Mouse (Mus musculus): ENCODE data around the gene Thg1l. TPM values are rescaled to one million over a fixed set of nuclear protein-coding genes. Genes with fewer than 3 reads are reported as not detected.
A peak's percentile ranks its signal among the peaks of the same experiment; 100 is the strongest.

Gene Thg1l
- polyA plus RNA-seq, 1 experiment from 2014 or later = 14.3 TPM

- Histone ChIP-seq H3K4me3 (ENCODE audit: low read depth, low read length) (no peak overlapping the region), H3K36me3 (ENCODE audit: control insufficient read depth, insufficient read depth, low read length) (no peaks in the 10 kb centered on the region), H3K27me3 (ENCODE audit: control insufficient read depth, insufficient read depth, low read length) (no peaks in the 10 kb centered on the region), H3K9me3 (ENCODE audit: control insufficient read depth, low read length) (no peaks in the 10 kb centered on the region), H3K4me1 (ENCODE audit: control insufficient read depth, insufficient read depth, low read length) (no peaks in the 10 kb centered on the region), H3K27ac (replicated peaks; ENCODE audit: low read depth, low read length) (no peak overlapping the region), H3K9ac (ENCODE audit: low read length) (no peak overlapping the region), H3K4me2 (ENCODE audit: low read depth, severe bottlenecking) (no peak overlapping the region)
- ATAC-seq (ENCODE audit: insufficient number of reproducible peaks, low FRiP score, low TSS enrichment, low read depth) = no peak
- DNase-seq (ENCODE audit: low spot score) = no peak
- WGBS = 89% methylated on average over 3 of the region's 3 CpGs
Measured at GRCm38 (mm10) chr11:45968466-45968865, 13.2 kb upstream of the Thg1l start.

- Histone ChIP-seq H3K4me1 (ENCODE audit: control insufficient read depth, insufficient read depth, low read length) (no peaks in the 10 kb centered on the region), H3K9me3 (ENCODE audit: control insufficient read depth, low read length) (no peaks in the 10 kb centered on the region), H3K9ac (ENCODE audit: low read length) (no peak overlapping the region), H3K36me3 (ENCODE audit: control insufficient read depth, insufficient read depth, low read length) (no peaks in the 10 kb centered on the region), H3K4me2 (ENCODE audit: low read depth, severe bottlenecking) (no peak overlapping the region), H3K27me3 (ENCODE audit: control insufficient read depth, insufficient read depth, low read length) (no peaks in the 10 kb centered on the region), H3K27ac (replicated peaks; ENCODE audit: low read depth, low read length) (no peak overlapping the region), H3K4me3 (ENCODE audit: low read depth, low read length) (no peak overlapping the region)
- DNase-seq (ENCODE audit: low spot score) (no peak), ATAC-seq (ENCODE audit: insufficient number of reproducible peaks, low FRiP score, low TSS enrichment, low read depth) (no peak)
- 87% methylated on average over 4 of the region's 4 CpGs for WGBS
Measured at GRCm38 (mm10) chr11:45966896-45967295, 11.6 kb upstream of the Thg1l start.

GRCm38 (mm10) chr11:45960003-45960402, 4.7 kb upstream of the Thg1l start:
- no peaks in the 10 kb centered on the region for H3K27me3 ChIP-seq (ENCODE audit: control insufficient read depth, insufficient read depth, low read length)
- ATAC-seq (ENCODE audit: insufficient number of reproducible peaks, low FRiP score, low TSS enrichment, low read depth) (no peak), DNase-seq (ENCODE audit: low spot score) (no peak)
- no peak overlapping the region for H3K4me3 ChIP-seq (ENCODE audit: low read depth, low read length)
- no peak overlapping the region for H3K4me2 ChIP-seq (ENCODE audit: low read depth, severe bottlenecking)
- no peaks in the 10 kb centered on the region for H3K36me3 ChIP-seq (ENCODE audit: control insufficient read depth, insufficient read depth, low read length)
- H3K4me1 ChIP-seq (ENCODE audit: control insufficient read depth, insufficient read depth, low read length) = no peaks in the 10 kb centered on the region
- no peak overlapping the region for H3K27ac ChIP-seq (replicated peaks; ENCODE audit: low read depth, low read length)
- H3K9me3 ChIP-seq (ENCODE audit: control insufficient read depth, low read length) = no peaks in the 10 kb centered on the region
- no peak overlapping the region for H3K9ac ChIP-seq (ENCODE audit: low read length)
- WGBS = 87% methylated on average over 5 of the region's 5 CpGs

GRCm38 (mm10) chr11:45959598-45959997, 4.3 kb upstream of the Thg1l start:
- Histone ChIP-seq H3K9me3 (ENCODE audit: control insufficient read depth, low read length) (no peaks in the 10 kb centered on the region), H3K27me3 (ENCODE audit: control insufficient read depth, insufficient read depth, low read length) (no peaks in the 10 kb centered on the region), H3K27ac (replicated peaks; ENCODE audit: low read depth, low read length) (no peak overlapping the region), H3K36me3 (ENCODE audit: control insufficient read depth, insufficient read depth, low read length) (no peaks in the 10 kb centered on the region), H3K4me1 (ENCODE audit: control insufficient read depth, insufficient read depth, low read length) (no peaks in the 10 kb centered on the region), H3K4me2 (ENCODE audit: low read depth, severe bottlenecking) (no peak overlapping the region), H3K4me3 (ENCODE audit: low read depth, low read length) (no peak overlapping the region), H3K9ac (ENCODE audit: low read length) (no peak overlapping the region)
- ATAC-seq (ENCODE audit: insufficient number of reproducible peaks, low FRiP score, low TSS enrichment, low read depth) = no peak
- WGBS = 76% methylated on average over 3 of the region's 3 CpGs
- no peak for DNase-seq (ENCODE audit: low spot score)

- Histone ChIP-seq H3K36me3 (ENCODE audit: control insufficient read depth, insufficient read depth, low read length) (no peaks in the 10 kb centered on the region; the same call in 1 of the 2 replicates), H3K27ac (replicated peaks; ENCODE audit: low read depth, low read length) (no peak overlapping the region), H3K4me1 (ENCODE audit: control insufficient read depth, insufficient read depth, low read length) (peaks cover 6% of the 10 kb centered on the region; the same call in 1 of the 2 replicates), H3K4me2 (ENCODE audit: low read depth, severe bottlenecking) (no peak overlapping the region), H3K9me3 (ENCODE audit: control insufficient read depth, low read length) (no peaks in the 10 kb centered on the region), H3K4me3 (ENCODE audit: low read depth, low read length) (no peak overlapping the region), H3K9ac (ENCODE audit: low read length) (no peak overlapping the region), H3K27me3 (ENCODE audit: control insufficient read depth, insufficient read depth, low read length) (no peaks in the 10 kb centered on the region)
- no peak for ATAC-seq (ENCODE audit: insufficient number of reproducible peaks, low FRiP score, low TSS enrichment, low read depth)
- WGBS = 83% methylated on average over 2 of the region's 2 CpGs
- no peak for DNase-seq (ENCODE audit: low spot score)
Measured at GRCm38 (mm10) chr11:45947491-45947890, 7.8 kb downstream of the Thg1l start.

GRCm38 (mm10) chr11:45946796-45947195, 8.5 kb downstream of the Thg1l start:
- Histone ChIP-seq H3K27me3 (ENCODE audit: control insufficient read depth, insufficient read depth, low read length) (no peaks in the 10 kb centered on the region), H3K4me3 (ENCODE audit: low read depth, low read length) (no peak overlapping the region), H3K9me3 (ENCODE audit: control insufficient read depth, low read length) (no peaks in the 10 kb centered on the region), H3K4me1 (ENCODE audit: control insufficient read depth, insufficient read depth, low read length) (peaks cover 6% of the 10 kb centered on the region; the same call in 1 of the 2 replicates), H3K27ac (replicated peaks; ENCODE audit: low read depth, low read length) (no peak overlapping the region), H3K36me3 (ENCODE audit: control insufficient read depth, insufficient read depth, low read length) (no peaks in the 10 kb centered on the region; the same call in 1 of the 2 replicates), H3K9ac (ENCODE audit: low read length) (no peak overlapping the region), H3K4me2 (ENCODE audit: low read depth, severe bottlenecking) (no peak overlapping the region)
- no peak for ATAC-seq (ENCODE audit: insufficient number of reproducible peaks, low FRiP score, low TSS enrichment, low read depth)
- WGBS = 77% methylated on average over 4 of the region's 4 CpGs
- no peak for DNase-seq (ENCODE audit: low spot score)

- Histone ChIP-seq H3K4me1 (ENCODE audit: control insufficient read depth, insufficient read depth, low read length) (peaks cover 6% of the 10 kb centered on the region; the same call in 1 of the 2 replicates), H3K9me3 (ENCODE audit: control insufficient read depth, low read length) (no peaks in the 10 kb centered on the region), H3K27me3 (ENCODE audit: control insufficient read depth, insufficient read depth, low read length) (no peaks in the 10 kb centered on the region), H3K27ac (replicated peaks; ENCODE audit: low read depth, low read length) (no peak within 1 kb of the TSS), H3K4me3 (ENCODE audit: low read depth, low read length) (peak within 1 kb of the TSS; percentile 88), H3K36me3 (ENCODE audit: control insufficient read depth, insufficient read depth, low read length) (no peaks in the 10 kb centered on the region; the same call in 1 of the 2 replicates), H3K9ac (ENCODE audit: low read length) (peak within 1 kb of the TSS; percentile 80), H3K4me2 (ENCODE audit: low read depth, severe bottlenecking) (peak within 1 kb of the TSS; percentile 85)
- under 1% methylated on average over 54 of the region's 55 CpGs for whole genome bisulfite sequencing
- DNase-seq (ENCODE audit: low spot score) = peak; percentile 99
- ATAC-seq (ENCODE audit: insufficient number of reproducible peaks, low FRiP score, low TSS enrichment, low read depth) = peak; percentile 89
Measured at GRCm38 (mm10) chr11:45944643-45945156, 10.6 kb downstream of the Thg1l start, which contains the start of gene Lsm11. Gene Lsm11, minus strand, starts transcription at chr11:45944935.

- DNase-seq (ENCODE audit: low spot score) = peak; percentile 62
- Histone ChIP-seq H3K27ac (replicated peaks; ENCODE audit: low read depth, low read length) (no peak overlapping the region), H3K4me2 (ENCODE audit: low read depth, severe bottlenecking) (peak overlapping the region; percentile 85), H3K27me3 (ENCODE audit: control insufficient read depth, insufficient read depth, low read length) (no peaks in the 10 kb centered on the region), H3K36me3 (ENCODE audit: control insufficient read depth, insufficient read depth, low read length) (no peaks in the 10 kb centered on the region), H3K4me3 (ENCODE audit: low read depth, low read length) (peak overlapping the region; percentile 88), H3K4me1 (ENCODE audit: control insufficient read depth, insufficient read depth, low read length) (peaks cover 6% of the 10 kb centered on the region; the same call in 1 of the 2 replicates), H3K9me3 (ENCODE audit: control insufficient read depth, low read length) (no peaks in the 10 kb centered on the region), H3K9ac (ENCODE audit: low read length) (peak overlapping the region; percentile 80)
- peak; percentile 60 for ATAC-seq (ENCODE audit: insufficient number of reproducible peaks, low FRiP score, low TSS enrichment, low read depth)
- WGBS = under 1% methylated on average over 49 of the region's 49 CpGs
Measured at GRCm38 (mm10) chr11:45943891-45944642, 11.2 kb downstream of the Thg1l start.

All from limb, embryonic 11.5 days (tissue).